Mouse (Mus musculus) gonadal fat pad, adult 2 months (tissue): ENCODE measurements at regions not wholly inside any gene's neighbourhood (a gene's known extent, or its start where the extent isn't known, plus 50 kb on each side); places are given as distances from the start of the nearest gene placed in this dataset.

Experiments
- DNase-seq: peaks from one replicate; pipeline ENCODE4 v3.0.0-alpha.2; 2012; ENCODE audit warnings: low read depth

GRCm38 (mm10) chr8:80422190-80422589 lies 71.4 kb upstream of the Gypa start:
- DNase-seq, result no peak

GRCm38 (mm10) chr8:80416121-80416520 lies 77.5 kb upstream of the Gypa start:
- DNase-seq, result no peak

GRCm38 (mm10) chr8:80399594-80400207 lies 93.9 kb upstream of the Gypa start:
- DNase-seq, result no peak

GRCm38 (mm10) chr8:80395010-80395409 lies 98.6 kb upstream of the Gypa start:
- DNase-seq, result no peak

GRCm38 (mm10) chr8:80393111-80393510 lies 100.5 kb upstream of the Gypa start:
- DNase-seq, result no peak

- DNase-seq, result no peak
Observed at GRCm38 (mm10) chr8:80369221-80369620, 124.4 kb upstream of the Gypa start.

GRCm38 (mm10) chr8:80364059-80364458 lies 129.5 kb upstream of the Gypa start:
- no peak for DNase-seq

- no peak for DNase-seq
Observed at GRCm38 (mm10) chr8:80343299-80343698, 150.3 kb upstream of the Gypa start.

- no peak for DNase-seq
Observed at GRCm38 (mm10) chr8:80337872-80338271, 155.7 kb upstream of the Gypa start.

- DNase-seq, result no peak
Observed at GRCm38 (mm10) chr8:80328676-80329075, 164.9 kb upstream of the Gypa start.

GRCm38 (mm10) chr8:80325859-80326258 lies 167.7 kb upstream of the Gypa start:
- DNase-seq, result peak; percentile 88

GRCm38 (mm10) chr8:80325132-80325531 lies 168.4 kb upstream of the Gypa start:
- no peak for DNase-seq

GRCm38 (mm10) chr8:80318231-80318870 lies 175.2 kb upstream of the Gypa start:
- no peak for DNase-seq

- DNase-seq, result no peak
Observed at GRCm38 (mm10) chr8:80315371-80315770, 178.2 kb upstream of the Gypa start.

GRCm38 (mm10) chr8:80314826-80315225 lies 178.8 kb upstream of the Gypa start:
- DNase-seq, result no peak

- no peak for DNase-seq
Observed at GRCm38 (mm10) chr8:80313883-80314635, 179.5 kb upstream of the Gypa start.

GRCm38 (mm10) chr8:80307761-80308160 lies 185.8 kb upstream of the Gypa start:
- no peak for DNase-seq

GRCm38 (mm10) chr8:80298596-80298995 lies 195.0 kb upstream of the Gypa start:
- DNase-seq, result no peak

- DNase-seq, result no peak
Observed at GRCm38 (mm10) chr8:80290311-80290710, 203.3 kb upstream of the Gypa start.

GRCm38 (mm10) chr8:80289282-80289681 lies 204.3 kb upstream of the Gypa start:
- no peak for DNase-seq

GRCm38 (mm10) chr8:80268910-80269460 lies 211.2 kb upstream of the Hhip start:
- DNase-seq, result no peak

- no peak for DNase-seq
Observed at GRCm38 (mm10) chr8:80264915-80265314, 207.1 kb upstream of the Hhip start.

GRCm38 (mm10) chr8:80263468-80263945 lies 205.7 kb upstream of the Hhip start:
- DNase-seq, result peak; percentile 82
